Mouse (Mus musculus) cerebellum, adult 2 months (tissue): ENCODE measurements around the gene Trmt1l.

Source experiments
- CTCF ChIP-seq: fragments of 200-500 bp; IDR thresholded peaks from 2 replicates; pipeline ENCODE4 v1.5.1; 2011; ENCODE audit warnings: low read depth, mild to moderate bottlenecking, control low read depth, low read length, moderate library complexity, borderline replicate concordance; ENCODE audit not compliant: insufficient read depth
- POLR2A ChIP-seq: fragments of 200-500 bp; IDR thresholded peaks from 2 replicates; pipeline ENCODE4 v1.6.1; 2011; ENCODE audit warnings: low read length, control low read depth, borderline replicate concordance; ENCODE audit not compliant: insufficient read depth

DNA sequence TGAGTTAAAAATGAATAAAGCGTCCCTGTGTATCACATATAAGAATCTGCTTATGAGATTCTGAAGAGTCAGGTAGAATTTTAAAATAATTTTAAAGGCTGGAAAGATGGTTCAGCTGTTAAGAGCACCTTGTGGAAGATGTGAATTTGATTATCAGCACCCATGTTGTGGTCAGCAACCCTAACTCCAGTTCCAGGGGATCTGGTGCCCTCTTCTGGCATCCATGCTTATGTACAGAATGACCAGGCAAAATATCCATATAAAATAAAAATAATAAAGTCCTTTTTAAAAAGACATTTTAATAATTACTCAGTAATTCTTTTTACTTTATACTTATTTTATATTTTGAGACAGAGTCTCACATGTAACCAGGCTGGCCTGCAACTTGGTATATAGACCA is 38.3 kb upstream of the Trmt1l start:
- no peak for TF ChIP-seq POLR2A
- TF ChIP-seq CTCF: 0 out of 2 replicates have a peak, but pooled peaks have one; percentile 28
